Mouse (Mus musculus) gastrocnemius, adult 8-10 months (tissue): ENCODE measurements around the gene Tulp4. TPM values are rescaled to one million over a fixed set of nuclear protein-coding genes. Genes with fewer than 3 reads are reported as not detected.
"Not testable (repeated sequence)": the region's sequence is repeated elsewhere in the genome, so short reads cannot be mapped to it uniquely, and the experiment has no call there.

Source experiments
- DNase-seq, 2 experiments: peaks; one replicate each; pipeline ENCODE4 v3.0.0; 2022; ENCODE audit warnings: low spot score in 2 of 2
- total RNA-seq, 4 experiments: library from RNA; stranded (reverse); gene quantifications; 2 replicates each; pipeline ENCODE4 v1.2.4; 2022

Gene Tulp4
- total RNA-seq, 4 experiments from 2014 or later = 123 to 180 (median 146) TPM

DNA sequence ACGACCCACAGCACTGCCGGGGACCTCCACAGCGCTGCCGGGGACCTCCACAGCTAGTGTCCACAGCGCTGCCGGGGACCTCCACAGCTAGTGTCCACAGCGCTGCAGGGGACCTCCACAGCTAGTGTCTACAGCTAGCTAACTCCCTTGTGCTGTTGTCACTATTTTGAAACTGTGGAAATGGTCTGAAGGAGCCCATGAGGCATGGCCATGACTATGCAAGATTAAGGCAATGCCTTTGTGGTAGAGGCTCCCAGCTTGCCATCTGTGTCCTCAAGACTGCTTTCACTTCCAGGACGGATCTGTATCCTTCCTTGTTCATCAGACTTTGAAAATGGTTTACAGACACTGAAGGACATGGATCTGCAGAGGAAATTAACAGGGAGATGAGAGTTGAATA, 80.9 kb downstream of the Tulp4 start:
- DNase-seq = no peak

GRCm38 (mm10) chr17:6189207-6189606, 83.0 kb downstream of the Tulp4 start:
- no peak for DNase-seq

DNA sequence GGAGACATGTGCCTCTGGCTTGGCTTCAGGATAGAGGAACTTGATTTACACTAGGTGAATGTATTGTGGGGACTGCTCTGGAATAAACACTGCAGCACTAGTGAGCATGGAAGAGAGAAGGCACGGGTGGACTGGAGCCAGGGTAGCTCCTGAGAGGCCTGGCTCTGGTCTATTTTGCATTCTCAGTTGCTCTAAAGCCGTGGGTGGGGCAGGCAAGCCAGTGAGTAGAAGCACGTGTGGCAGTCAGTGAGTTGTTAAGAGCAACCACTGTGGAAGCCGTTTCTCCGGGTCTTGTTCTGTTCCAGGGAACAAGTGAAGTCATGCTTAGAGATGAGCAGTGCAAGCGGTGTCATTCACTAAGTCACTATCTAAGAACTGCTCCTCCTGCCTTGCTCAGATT, 86.0 kb downstream of the Tulp4 start:
- DNase-seq = no peak

- no peak for DNase-seq
Observed at GRCm38 (mm10) chr17:6195390-6195789, 89.2 kb downstream of the Tulp4 start.

DNA sequence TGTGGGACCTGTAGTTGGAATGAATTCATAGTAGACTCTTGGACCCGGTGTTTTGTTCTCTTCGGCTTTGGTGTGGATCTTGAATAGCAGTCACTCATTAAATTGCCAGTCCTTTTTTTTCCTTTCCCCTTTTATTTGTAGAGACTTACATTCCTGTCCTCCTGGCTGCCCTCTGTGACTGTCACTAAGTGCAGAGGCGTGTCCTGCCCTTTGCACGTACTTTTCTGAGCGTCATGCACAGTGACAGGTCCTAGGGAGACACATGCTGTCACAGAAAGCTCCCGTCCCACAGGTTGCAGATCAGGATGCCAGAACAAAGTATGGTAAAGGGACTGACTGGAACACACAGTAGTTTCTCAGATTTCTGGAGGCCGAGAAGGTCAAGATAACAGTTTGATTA, 91.3 kb downstream of the Tulp4 start:
- DNase-seq = no peak

DNA sequence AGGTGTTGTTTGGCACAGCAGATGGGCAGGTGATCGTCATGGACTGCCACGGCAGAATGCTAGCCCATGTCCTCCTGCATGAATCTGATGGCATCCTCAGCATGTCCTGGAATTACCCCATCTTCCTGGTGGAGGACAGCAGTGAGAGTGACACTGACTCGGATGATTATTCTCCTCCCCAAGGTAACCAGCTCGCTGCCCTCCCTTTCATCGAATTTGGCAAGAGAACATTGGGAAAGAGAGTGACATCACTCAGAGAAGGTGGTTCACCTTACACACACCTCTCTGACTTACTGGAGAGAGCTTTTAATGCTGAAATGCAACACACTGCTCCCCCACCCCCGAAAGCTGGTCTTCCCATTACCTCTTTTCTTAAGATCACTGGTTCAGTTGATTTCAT, 92.4 kb downstream of the Tulp4 start:
- DNase-seq = no peak

GRCm38 (mm10) chr17:6199166-6199565, 92.9 kb downstream of the Tulp4 start:
- DNase-seq = no peak

GRCm38 (mm10) chr17:6201522-6202250, 95.4 kb downstream of the Tulp4 start:
- DNase-seq = no peak

GRCm38 (mm10) chr17:6202389-6203110, 96.3 kb downstream of the Tulp4 start:
- no peak for DNase-seq

- DNase-seq = no peak
Observed at GRCm38 (mm10) chr17:6203126-6203525, 96.9 kb downstream of the Tulp4 start.

- DNase-seq = no peak
Observed at GRCm38 (mm10) chr17:6203795-6204194, 97.6 kb downstream of the Tulp4 start.

DNA sequence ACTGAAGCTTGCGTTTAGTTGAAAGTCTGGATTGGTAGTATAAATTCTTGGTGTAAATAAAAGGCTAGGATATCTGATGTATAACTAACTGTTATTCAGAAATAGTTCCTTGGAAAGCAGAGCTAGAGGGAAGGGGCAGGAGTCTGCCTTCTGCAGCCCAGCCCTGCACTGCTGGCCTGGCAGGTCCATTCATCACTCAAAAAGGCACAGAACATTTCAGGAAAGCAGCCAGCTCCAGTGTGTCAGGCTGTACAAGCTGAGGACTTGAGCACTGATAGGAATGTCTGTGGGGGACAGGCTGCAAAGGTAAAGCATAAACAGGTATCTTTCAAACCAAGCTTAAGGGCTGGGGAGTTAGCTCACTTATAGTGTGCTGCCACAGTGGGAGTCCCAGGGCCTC, 105.5 kb downstream of the Tulp4 start:
- DNase-seq = no peak

- no peak for DNase-seq
Observed at GRCm38 (mm10) chr17:6215640-6216039, 109.4 kb downstream of the Tulp4 start.

DNA sequence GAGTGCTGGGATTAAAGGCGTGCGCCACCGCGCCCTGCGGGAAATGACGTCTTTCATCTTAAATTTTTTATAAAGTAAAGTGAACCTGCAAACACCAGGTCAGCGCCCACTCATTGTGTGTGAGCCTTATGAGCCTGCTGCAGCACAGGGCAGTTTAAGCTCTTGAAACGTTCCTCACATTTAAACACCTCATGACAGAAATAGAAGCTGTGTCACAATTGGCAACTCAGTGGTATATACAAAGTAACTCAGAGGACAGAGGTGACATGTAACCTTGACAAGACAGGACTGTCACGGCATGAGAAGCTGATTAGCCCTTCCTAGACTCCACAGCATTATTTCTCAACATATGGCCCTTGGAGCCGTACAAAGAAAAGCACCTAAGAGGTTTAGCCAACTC, 110.3 kb downstream of the Tulp4 start:
- no peak for DNase-seq

DNA sequence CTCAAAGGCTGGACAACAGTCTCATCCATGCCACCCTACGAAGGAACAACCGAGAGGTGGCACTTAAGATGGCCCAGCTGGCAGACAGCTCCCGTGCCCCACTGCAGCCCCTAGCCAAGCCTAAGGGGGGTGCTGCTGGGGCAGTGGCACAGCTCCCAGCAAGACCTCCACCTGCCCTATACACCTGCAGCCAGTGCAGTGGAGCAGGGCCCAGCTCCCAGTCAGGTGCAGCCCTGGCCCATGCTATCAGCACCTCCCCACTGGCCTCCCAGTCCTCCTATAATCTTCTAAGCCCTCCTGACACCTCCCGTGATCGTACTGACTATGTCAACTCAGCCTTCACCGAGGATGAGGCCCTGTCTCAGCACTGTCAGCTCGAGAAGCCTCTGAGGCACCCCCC, 126.4 kb downstream of the Tulp4 start:
- not testable (repeated sequence) for DNase-seq

- DNase-seq = not testable (repeated sequence)
Observed at GRCm38 (mm10) chr17:6251298-6251697, 145.1 kb downstream of the Tulp4 start.

DNA sequence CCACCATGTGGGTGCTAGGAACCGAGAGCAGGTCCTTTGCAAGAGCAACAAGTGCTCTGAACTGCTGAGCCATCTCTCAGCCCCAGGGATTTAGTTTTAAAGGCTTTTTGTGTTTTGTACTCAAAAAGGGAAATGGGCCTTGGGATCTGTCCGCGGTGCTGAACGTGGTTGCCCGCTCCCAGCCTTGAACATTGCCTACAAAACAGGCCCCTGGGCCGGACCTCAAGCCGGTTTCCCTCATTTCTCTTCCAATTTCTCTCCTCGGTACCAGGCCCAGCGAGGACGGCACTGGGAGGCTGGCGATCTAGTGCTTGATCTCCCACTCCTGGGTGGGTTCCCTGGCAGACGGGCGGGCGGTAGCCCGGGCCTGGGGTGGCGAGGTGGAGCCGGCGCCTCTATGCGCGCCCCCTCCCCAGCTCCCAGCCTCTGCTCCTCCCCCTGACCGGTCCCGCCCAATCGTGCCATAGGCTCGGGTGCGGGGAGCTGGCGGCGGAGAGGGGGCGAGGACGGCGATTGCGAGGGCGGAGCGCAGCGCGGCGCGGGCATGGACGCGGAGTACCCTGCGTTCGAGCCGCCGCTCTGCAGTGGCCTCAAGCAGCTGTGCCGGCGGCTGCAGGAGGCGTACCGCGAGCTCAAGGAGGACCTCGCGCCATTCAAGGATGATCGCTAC, 150.3 kb downstream of the Tulp4 start, which contains the start of gene Tmem181a:
Gene Tmem181a (plus strand): TSS at position 461 of the 670 bp plus-strand sequence.
- DNase-seq = not testable (repeated sequence)

GRCm38 (mm10) chr17:6257070-6257456, 150.8 kb downstream of the Tulp4 start:
- not testable (repeated sequence) for DNase-seq

GRCm38 (mm10) chr17:6269876-6270831, 163.9 kb downstream of the Tulp4 start:
- not testable (repeated sequence) for DNase-seq

DNA sequence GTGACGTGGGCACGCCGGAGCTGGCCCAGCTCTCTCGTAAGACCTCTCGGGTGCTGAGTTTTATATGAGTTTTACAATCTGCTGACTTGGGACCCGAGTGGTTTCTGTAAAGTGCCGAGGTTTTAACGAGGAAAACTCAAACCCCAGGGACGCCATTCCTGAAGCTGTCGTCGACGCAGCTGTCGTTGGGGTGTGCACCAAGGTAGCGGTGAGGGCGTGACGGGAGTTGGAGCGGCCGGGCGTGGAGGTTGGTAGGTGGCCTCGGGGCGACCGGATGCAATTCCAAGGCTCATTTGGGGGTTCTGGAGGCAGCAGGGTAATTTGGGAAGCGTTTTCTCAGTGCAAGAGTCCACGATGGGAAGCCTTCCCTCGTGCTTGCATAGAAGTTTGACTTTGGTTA, 164.6 kb downstream of the Tulp4 start:
- not testable (repeated sequence) for DNase-seq

DNA sequence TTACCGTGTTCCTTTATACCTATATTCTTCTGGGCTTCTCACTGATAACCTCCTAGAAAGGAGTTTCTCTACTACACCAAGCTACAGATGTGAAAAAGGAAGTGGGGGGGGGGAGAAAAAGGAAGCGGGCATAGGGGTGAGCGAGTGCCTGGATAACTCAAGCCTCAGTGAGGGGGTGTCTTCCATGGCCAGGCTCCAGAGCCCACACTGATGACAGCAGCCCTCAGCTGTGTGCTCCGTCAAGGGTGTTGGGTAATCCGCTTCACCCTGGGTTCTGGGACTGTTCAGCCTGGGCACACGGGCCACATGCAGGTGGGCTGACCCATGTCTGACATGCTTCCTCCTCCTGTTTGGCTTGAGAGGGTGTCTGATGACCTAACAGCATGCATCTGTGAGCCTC, 165.7 kb downstream of the Tulp4 start:
- not testable (repeated sequence) for DNase-seq
